Mouse (Mus musculus) neural tube, embryonic 13.5 days (tissue): ENCODE results near the gene Exosc2. TPM values are rescaled to one million over a fixed set of nuclear protein-coding genes. Genes with fewer than 3 reads are reported as not detected.

ENCODE experiments used
- ATAC-seq: fragments of 200-750 bp; cut with Nextera tagmentation; 2 replicates; pipeline ENCODE4 v1.8.0; 2017; ENCODE audit warnings: low read depth, mild to moderate bottlenecking, moderate TSS enrichment, moderate library complexity
- H3K27ac ChIP-seq: fragments of 300-500 bp; sonication (generic); replicated peaks from 2 replicates; pipeline ENCODE4 v1.5.1; 2015; ENCODE audit warnings: moderate library complexity, mild to moderate bottlenecking, inconsistent platforms
- H3K27me3 ChIP-seq: fragments of 300-500 bp; sonication (generic); 2 replicates; pipeline ENCODE4 v1.6.1; 2015; ENCODE audit warnings: mild to moderate bottlenecking, inconsistent platforms
- H3K36me3 ChIP-seq: fragments of 300-500 bp; sonication (generic); 2 replicates; pipeline ENCODE4 v1.6.1; 2015; ENCODE audit warnings: mild to moderate bottlenecking, inconsistent platforms
- H3K4me1 ChIP-seq: fragments of 300-500 bp; sonication (generic); replicated peaks from 2 replicates; pipeline ENCODE4 v1.6.1; 2015; ENCODE audit warnings: inconsistent platforms
- H3K4me2 ChIP-seq: fragments of 300-500 bp; sonication (generic); 2 replicates; pipeline ENCODE4 v1.6.1; 2015; ENCODE audit warnings: inconsistent platforms, mild to moderate bottlenecking, moderate library complexity
- H3K4me3 ChIP-seq: fragments of 300-500 bp; sonication (generic); 2 replicates; pipeline ENCODE4 v1.5.1; 2015; ENCODE audit warnings: mild to moderate bottlenecking, inconsistent platforms
- H3K9ac ChIP-seq: fragments of 300-500 bp; sonication (generic); 2 replicates; pipeline ENCODE4 v1.6.1; 2015; ENCODE audit warnings: moderate library complexity, mild to moderate bottlenecking, inconsistent platforms
- H3K9me3 ChIP-seq: fragments of 300-500 bp; sonication (generic); 2 replicates; pipeline ENCODE4 v1.6.1; 2016; ENCODE audit warnings: inconsistent platforms
- WGBS: fragments of 180-500 bp; shearing (Covaris S2); methylation state at CpG from one replicate; pipeline ENCODE4 v1.1.7; 2015; 5-methylcytosine and 5-hydroxymethylcytosine counted together
- polyA plus RNA-seq: library from polyadenylated mRNA; unstranded; fragments of >200 nt; fragmentation: Nextera tagmentation; extraction: Ambion mirVana; gene quantifications from 2 replicates; pipeline ENCODE4 v1.2.1, GENCODE M21; 2015

Exosc2 gene
- polyA plus RNA-seq, 1 experiment from 2014 or later, result 42.6 TPM

GRCm38 (mm10) chr2:31712716-31713115 is 42.2 kb downstream of the Exosc2 start:
- Histone ChIP-seq H3K4me1 (no peaks in the 10 kb centered on the region), H3K27ac (no peak overlapping the region), H3K9ac (no peak overlapping the region), H3K36me3 (0 out of 2 replicates have a peak, but pooled peaks cover 3% of the 10 kb centered on the region), H3K4me2 (no peak overlapping the region), H3K4me3 (no peak overlapping the region), H3K27me3 (no peaks in the 10 kb centered on the region), H3K9me3 (no peaks in the 10 kb centered on the region)
- 78% methylated on average over 2 of the region's 2 CpGs for WGBS
- ATAC-seq, result no peak

- no peaks in the 10 kb centered on the region for H3K27me3 ChIP-seq
- H3K4me1 ChIP-seq, result no peaks in the 10 kb centered on the region
- no peak overlapping the region for H3K27ac ChIP-seq
- no peak overlapping the region for H3K4me2 ChIP-seq
- no peak overlapping the region for H3K9ac ChIP-seq
- no peak for ATAC-seq
- 83% methylated on average over 3 of the region's 3 CpGs for WGBS
- no peaks in the 10 kb centered on the region for H3K9me3 ChIP-seq
- 0 out of 2 replicates have a peak, but pooled peaks cover 3% of the 10 kb centered on the region for H3K36me3 ChIP-seq
- H3K4me3 ChIP-seq, result no peak overlapping the region
Measured at GRCm38 (mm10) chr2:31713813-31714212, 43.3 kb downstream of the Exosc2 start.

GRCm38 (mm10) chr2:31714780-31715179 is 44.3 kb downstream of the Exosc2 start:
- WGBS, result 96% methylated on average over 4 of the region's 4 CpGs
- no peak overlapping the region for H3K9ac ChIP-seq
- H3K27me3 ChIP-seq, result no peaks in the 10 kb centered on the region
- no peaks in the 10 kb centered on the region for H3K9me3 ChIP-seq
- ATAC-seq, result no peak
- H3K4me2 ChIP-seq, result no peak overlapping the region
- H3K4me1 ChIP-seq, result no peaks in the 10 kb centered on the region
- no peak overlapping the region for H3K4me3 ChIP-seq
- no peak overlapping the region for H3K27ac ChIP-seq
- 0 out of 2 replicates have a peak, but pooled peaks cover 3% of the 10 kb centered on the region for H3K36me3 ChIP-seq

DNA sequence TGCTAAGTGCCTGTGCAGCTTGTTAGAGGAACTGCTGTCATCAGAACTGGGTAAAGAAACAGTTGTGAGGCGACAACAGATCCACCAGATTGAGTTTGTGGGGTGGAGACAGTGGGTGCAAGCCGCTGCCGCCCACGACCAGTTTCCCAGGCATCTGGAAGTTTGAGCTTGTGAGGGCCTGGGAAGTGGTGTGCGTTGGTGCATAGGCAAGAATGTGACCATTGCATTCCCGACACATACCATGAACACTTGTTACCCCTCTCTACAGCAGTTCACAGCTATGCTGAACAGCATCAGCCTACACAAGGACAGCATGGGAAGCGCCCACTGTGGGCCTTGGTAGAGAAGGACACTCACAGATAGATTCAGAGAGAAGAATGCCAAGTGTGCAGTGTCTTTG is 45.5 kb downstream of the Exosc2 start:
- WGBS, result 94% methylated on average over 7 of the region's 7 CpGs
- Histone ChIP-seq H3K4me2 (no peak overlapping the region), H3K27me3 (no peaks in the 10 kb centered on the region), H3K27ac (no peak overlapping the region), H3K9ac (no peak overlapping the region), H3K4me1 (no peaks in the 10 kb centered on the region), H3K36me3 (0 out of 2 replicates have a peak, but pooled peaks cover under 1% of the 10 kb centered on the region), H3K4me3 (no peak overlapping the region), H3K9me3 (no peaks in the 10 kb centered on the region)
- ATAC-seq, result no peak

DNA sequence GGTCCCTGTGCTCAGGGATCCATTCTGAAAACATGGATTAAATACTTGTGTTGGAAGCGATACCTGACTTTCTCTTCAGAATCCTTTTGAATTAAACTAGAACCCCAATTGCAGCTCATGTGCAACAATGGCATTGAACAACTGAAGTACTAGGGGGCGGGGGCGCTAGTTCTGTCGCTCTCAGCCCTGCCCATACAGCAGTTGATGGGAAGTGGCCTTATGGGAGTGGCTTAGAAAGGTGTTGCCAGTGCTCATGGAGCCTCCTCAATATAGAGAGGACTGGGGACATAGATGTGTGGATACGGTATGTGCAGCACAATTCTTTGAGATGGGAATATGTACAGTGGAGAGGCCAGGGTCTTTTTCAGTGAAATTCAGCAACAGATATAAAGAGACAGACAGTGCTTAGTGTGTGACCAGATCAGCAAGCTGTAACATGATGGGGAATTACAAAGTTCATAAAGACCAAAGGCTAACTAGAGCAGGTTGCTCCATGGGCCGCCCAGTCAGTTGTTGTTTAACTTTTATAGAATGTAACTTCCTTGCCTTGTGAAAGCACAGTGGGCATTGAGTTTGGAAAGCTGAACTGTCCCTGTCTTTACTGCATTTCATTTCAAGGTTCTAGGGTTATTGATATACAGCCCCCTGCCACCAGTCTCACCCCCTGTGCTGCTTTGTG is 48.8 kb downstream of the Exosc2 start:
- H3K36me3 ChIP-seq, result no peaks in the 10 kb centered on the region
- H3K4me1 ChIP-seq, result no peaks in the 10 kb centered on the region
- no peaks in the 10 kb centered on the region for H3K27me3 ChIP-seq
- H3K4me3 ChIP-seq, result no peak overlapping the region
- ATAC-seq, result no peak
- H3K9ac ChIP-seq, result no peak overlapping the region
- WGBS, result 86% methylated on average over 6 of the region's 6 CpGs
- H3K4me2 ChIP-seq, result no peak overlapping the region
- H3K27ac ChIP-seq, result no peak overlapping the region
- H3K9me3 ChIP-seq, result no peaks in the 10 kb centered on the region

GRCm38 (mm10) chr2:31719944-31720343 is 49.4 kb downstream of the Exosc2 start:
- no peak for ATAC-seq
- Histone ChIP-seq H3K9ac (no peak overlapping the region), H3K27ac (no peak overlapping the region), H3K4me3 (no peak overlapping the region), H3K4me2 (no peak overlapping the region), H3K27me3 (no peaks in the 10 kb centered on the region), H3K36me3 (no peaks in the 10 kb centered on the region), H3K9me3 (no peaks in the 10 kb centered on the region), H3K4me1 (no peaks in the 10 kb centered on the region)
- WGBS, result 83% methylated on average over 2 of the region's 2 CpGs

DNA sequence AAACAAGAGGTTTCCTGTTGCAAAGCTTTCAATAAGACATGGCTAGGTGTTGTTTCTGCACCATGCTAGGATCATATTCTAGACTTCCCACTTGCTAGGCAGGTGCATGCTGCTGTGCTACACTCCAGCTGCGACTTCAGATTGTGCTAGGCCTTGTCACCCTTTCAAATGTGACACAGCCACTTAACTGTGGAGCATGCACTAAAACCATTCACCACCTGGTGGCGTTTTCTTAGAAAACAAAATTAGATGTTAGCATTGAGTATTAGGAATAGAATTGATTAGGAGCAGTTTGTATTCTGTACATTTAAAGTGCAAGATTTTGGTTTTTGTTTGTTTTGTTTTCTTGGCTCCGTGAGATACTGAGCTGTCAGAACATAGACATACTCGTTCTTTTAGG is 50.3 kb downstream of the Exosc2 start:
- 65% methylated on average over 4 of the region's 4 CpGs for WGBS
- H3K4me1 ChIP-seq, result no peaks in the 10 kb centered on the region
- H3K9ac ChIP-seq, result no peak overlapping the region
- no peak for ATAC-seq
- no peak overlapping the region for H3K27ac ChIP-seq
- no peaks in the 10 kb centered on the region; the same call in 1 of the 2 replicates for H3K36me3 ChIP-seq
- H3K4me3 ChIP-seq, result no peak overlapping the region
- H3K9me3 ChIP-seq, result no peaks in the 10 kb centered on the region
- H3K27me3 ChIP-seq, result no peaks in the 10 kb centered on the region
- no peak overlapping the region for H3K4me2 ChIP-seq

- Histone ChIP-seq H3K4me1 (peaks cover 18% of the 10 kb centered on the region; the same call in 1 of the 2 replicates), H3K27ac (no peak overlapping the region), H3K4me2 (no peak overlapping the region), H3K36me3 (no peaks in the 10 kb centered on the region; the same call in 1 of the 2 replicates), H3K9me3 (no peaks in the 10 kb centered on the region), H3K4me3 (no peak overlapping the region), H3K27me3 (no peaks in the 10 kb centered on the region), H3K9ac (no peak overlapping the region)
- 94% methylated on average over 7 of the region's 7 CpGs for WGBS
- no peak for ATAC-seq
Measured at GRCm38 (mm10) chr2:31724730-31725490, 54.4 kb downstream of the Exosc2 start.

- H3K9ac ChIP-seq, result no peak overlapping the region
- no peak overlapping the region for H3K4me3 ChIP-seq
- H3K27me3 ChIP-seq, result no peaks in the 10 kb centered on the region
- H3K4me1 ChIP-seq, result peaks cover 18% of the 10 kb centered on the region; the same call in 1 of the 2 replicates
- no peaks in the 10 kb centered on the region; the same call in 1 of the 2 replicates for H3K36me3 ChIP-seq
- 87% methylated on average over 9 of the region's 9 CpGs for WGBS
- no peaks in the 10 kb centered on the region for H3K9me3 ChIP-seq
- no peak for ATAC-seq
- H3K27ac ChIP-seq, result no peak overlapping the region
- H3K4me2 ChIP-seq, result no peak overlapping the region
Measured at GRCm38 (mm10) chr2:31727576-31728277, 57.2 kb downstream of the Exosc2 start.

DNA sequence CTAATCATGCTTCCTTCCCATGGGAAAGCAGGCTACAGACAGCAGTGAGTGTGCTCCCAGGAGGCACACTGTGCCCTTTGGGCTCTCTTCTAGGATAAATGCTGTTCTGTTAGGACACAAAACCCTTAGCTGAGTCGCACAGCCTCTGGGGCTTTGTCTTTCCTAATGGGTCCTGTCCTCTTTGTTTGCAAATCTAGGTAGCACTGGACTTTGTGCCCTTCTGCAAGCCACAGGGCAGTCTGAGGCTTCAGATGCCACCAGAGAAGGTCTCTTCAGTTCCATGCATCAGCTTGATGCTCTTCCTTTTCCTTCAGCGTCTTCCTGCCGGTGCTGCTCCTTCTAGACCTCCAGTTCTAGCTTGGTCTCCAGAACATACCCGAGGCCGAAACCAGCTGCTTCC is 60.1 kb downstream of the Exosc2 start:
- Histone ChIP-seq H3K9me3 (no peaks in the 10 kb centered on the region), H3K27ac (no peak overlapping the region), H3K4me2 (no peak overlapping the region), H3K27me3 (no peaks in the 10 kb centered on the region), H3K4me3 (no peak overlapping the region), H3K36me3 (no peaks in the 10 kb centered on the region), H3K9ac (no peak overlapping the region), H3K4me1 (peaks cover 18% of the 10 kb centered on the region; the same call in 1 of the 2 replicates)
- no peak for ATAC-seq
- WGBS, result 88% methylated on average over 5 of the region's 5 CpGs
